Mouse (Mus musculus) frontal cortex, adult 2 months (tissue): ENCODE data around the gene Eml4. TPM values are rescaled to one million over a fixed set of nuclear protein-coding genes. Genes with fewer than 3 reads are reported as not detected.

Source experiments
- polyA plus RNA-seq: library from polyadenylated mRNA; depleted of rRNA; stranded (reverse); fragments of >200 nt; gene quantifications from 2 replicates; pipeline ENCODE4 v1.2.3, GENCODE M21; 2012; rRNA removed

Gene Eml4
- polyA plus RNA-seq, 1 experiment: 26.0 TPM

Other genes starting within 250 kb of the Eml4 start
- gene Pkdcc, start 135.6 kb upstream of the Eml4 start, polyA plus RNA-seq: 15.8 and 17.4 TPM in 2 replicates
- gene Cox7a2l, start 166.4 kb downstream of the Eml4 start, polyA plus RNA-seq: 258 and 285 TPM in 2 replicates